ENCODE assay signal across 8 mouse cellular contexts in genomic region chr1:43065615-43066310, GRCm38 (mm10). TPM values are rescaled to one million over a fixed set of nuclear protein-coding genes. Genes with fewer than 3 reads are reported as not detected.
DNase-seq lines count a peak whose midpoint lies in the region; ATAC-seq and TF ChIP-seq lines count a peak whose summit lies in the region.

No protein-coding gene starts in this region.

- no peak for ATAC-seq in CD4-positive, CD25-positive, alpha-beta regulatory T cell, adult 4 months
- ATAC-seq in forebrain, embryonic 14.5 days = peak; percentile 97
- peak; percentile 94 for ATAC-seq in hindbrain, embryonic 14.5 days (ENCODE audit: low FRiP score)
- peak; percentile 79 for ATAC-seq in lung, postnatal 0 days

- peak; percentile 95 for TF ChIP-seq CTCF in lung, postnatal 0 days (IDR thresholded peaks at IDR 0.05)

- DNase-seq in CD4-positive, CD25-positive, alpha-beta regulatory T cell, adult 2 months (ENCODE audit: low read depth, low spot score) = peak; percentile 55
- DNase-seq in cerebellum, adult 11-12 months = peak; percentile 30
- DNase-seq in forebrain, embryonic 14.5 days (ENCODE audit: low spot score) = peak; percentile 92
- peak; percentile 85 for DNase-seq in hindbrain, embryonic 14.5 days (ENCODE audit: low spot score)
- peak; percentile 69 to 82 for DNase-seq in layer of hippocampus, postnatal 14 days (ENCODE audit: low spot score in 2 of 2)
- peak; percentile 82 for DNase-seq in lung, postnatal 0 days (ENCODE audit: low spot score)
- DNase-seq in retina, postnatal 7 days (ENCODE audit: low read depth, low spot score) = peak; percentile 59

- no peaks in the 10 kb centered on the region for H3K27me3 ChIP-seq in forebrain, embryonic 14.5 days (replicated peaks; ENCODE audit: control insufficient read depth, insufficient read depth, low read length)
- H3K27me3 ChIP-seq in hindbrain, embryonic 14.5 days (ENCODE audit: control insufficient read depth, insufficient read depth, low read length) = no peaks in the 10 kb centered on the region
- H3K27me3 ChIP-seq in lung, postnatal 0 days (replicated peaks; ENCODE audit: insufficient read depth, low read length) = no peaks in the 10 kb centered on the region

- no peaks in the 10 kb centered on the region for H3K4me1 ChIP-seq in forebrain, embryonic 14.5 days (ENCODE audit: control insufficient read depth, insufficient read depth, low read length)
- H3K4me1 ChIP-seq in hindbrain, embryonic 14.5 days (replicated peaks; ENCODE audit: control insufficient read depth, insufficient read depth, low read length) = no peaks in the 10 kb centered on the region
- H3K4me1 ChIP-seq in lung, postnatal 0 days (ENCODE audit: insufficient read depth, low read depth, low read length) = no peaks in the 10 kb centered on the region

- no peak overlapping the region for H3K4me3 ChIP-seq in forebrain, embryonic 14.5 days (ENCODE audit: low read depth, low read length)
- H3K4me3 ChIP-seq in hindbrain, embryonic 14.5 days (replicated peaks; ENCODE audit: low read length) = no peak overlapping the region
- H3K4me3 ChIP-seq in lung, postnatal 0 days (ENCODE audit: low read depth, low read length) = no peak overlapping the region

- peaks cover 51% of the 10 kb centered on the region for H3K36me3 ChIP-seq in forebrain, embryonic 14.5 days (ENCODE audit: control insufficient read depth, insufficient read depth, low read length)
- peaks cover 49% of the 10 kb centered on the region for H3K36me3 ChIP-seq in hindbrain, embryonic 14.5 days (replicated peaks; ENCODE audit: control insufficient read depth, insufficient read depth)
- H3K36me3 ChIP-seq in lung, postnatal 0 days (ENCODE audit: insufficient read depth, low read length) = peaks cover 4% of the 10 kb centered on the region; the same call in 1 of the 2 replicates

- no peaks in the 10 kb centered on the region for H3K9me3 ChIP-seq in forebrain, embryonic 14.5 days (replicated peaks; ENCODE audit: control insufficient read depth, low read length)
- no peaks in the 10 kb centered on the region for H3K9me3 ChIP-seq in hindbrain, embryonic 14.5 days (ENCODE audit: control insufficient read depth, low read length)
- no peaks in the 10 kb centered on the region for H3K9me3 ChIP-seq in lung, postnatal 0 days (ENCODE audit: low read length)

- 44% methylated on average over 9 of the region's 9 CpGs for WGBS in forebrain, embryonic 14.5 days
- 47% methylated on average over 9 of the region's 9 CpGs for WGBS in hindbrain, embryonic 14.5 days
- WGBS in lung, postnatal 0 days = 58% methylated on average over 9 of the region's 9 CpGs

- no peak overlapping the region; the same call in 1 of the 2 replicates for H3K9ac ChIP-seq in forebrain, embryonic 14.5 days (ENCODE audit: low read length)
- H3K9ac ChIP-seq in hindbrain, embryonic 14.5 days = no peak overlapping the region
- no peak overlapping the region for H3K9ac ChIP-seq in lung, postnatal 0 days (replicated peaks; ENCODE audit: low read depth)

- H3K27ac ChIP-seq in forebrain, embryonic 14.5 days (ENCODE audit: low read depth, low read length) = no peak overlapping the region
- H3K27ac ChIP-seq in hindbrain, embryonic 14.5 days = no peak overlapping the region
- no peak overlapping the region for H3K27ac ChIP-seq in lung, postnatal 0 days (ENCODE audit: low read length)

- H3K4me2 ChIP-seq in forebrain, embryonic 14.5 days (ENCODE audit: low read length) = no peak overlapping the region
- no peak overlapping the region for H3K4me2 ChIP-seq in hindbrain, embryonic 14.5 days (replicated peaks)
- no peak overlapping the region for H3K4me2 ChIP-seq in lung, postnatal 0 days (replicated peaks; ENCODE audit: low read depth, low read length)

- no peak for TF ChIP-seq EP300 in lung, postnatal 0 days (IDR thresholded peaks at IDR 0.05)

RNA-seq across cellular contexts. Expression of gene Tgfbrap1, which starts 32.7 kb away (rescaled TPM):
- polyA plus RNA-seq in CD4-positive, CD25-positive, alpha-beta regulatory T cell, adult 4 months (2017; shearing (Covaris generic)) = 1 to 10 TPM; 6.3 to 8.1 TPM
- polyA plus RNA-seq in forebrain, embryonic 14.5 days (2014; fragmentation: Nextera tagmentation; extraction: Ambion mirVana) = 12.9 and 16.3 TPM in 2 replicates
- polyA plus RNA-seq in hindbrain, embryonic 14.5 days (2014; fragmentation: Nextera tagmentation; extraction: Ambion mirVana) = 19.5 and 20.9 TPM in 2 replicates
- total RNA-seq in layer of hippocampus, postnatal 14 days (2021) = 10 to 100 TPM; 40.6 to 42.3 TPM
- 7.7 and 8.4 TPM in 2 replicates for polyA plus RNA-seq in lung, postnatal 0 days (2015; fragmentation: Nextera tagmentation; extraction: Ambion mirVana)

RNA-seq across cellular contexts. Expression of gene AI597479, which starts 32.7 kb away (rescaled TPM):
- 10 to 100 TPM; 13.6 to 16.8 TPM for polyA plus RNA-seq in CD4-positive, CD25-positive, alpha-beta regulatory T cell, adult 4 months (2017; shearing (Covaris generic))
- polyA plus RNA-seq in forebrain, embryonic 14.5 days (2014; fragmentation: Nextera tagmentation; extraction: Ambion mirVana) = 50.4 and 54.4 TPM in 2 replicates
- 48.3 and 50.3 TPM in 2 replicates for polyA plus RNA-seq in hindbrain, embryonic 14.5 days (2014; fragmentation: Nextera tagmentation; extraction: Ambion mirVana)
- total RNA-seq in layer of hippocampus, postnatal 14 days (2021) = 10 to 100 TPM; 21.3 to 21.7 TPM
- 16.3 and 17.6 TPM in 2 replicates for polyA plus RNA-seq in lung, postnatal 0 days (2015; fragmentation: Nextera tagmentation; extraction: Ambion mirVana)

Comparison
In these comparisons a context has a peak if more than half of its experiments do, and no peak if none do; other contexts are left out.
1. DNase-seq: peak in every context shown above with its lines; median percentile 92 in forebrain, embryonic 14.5 days; 85 in hindbrain, embryonic 14.5 days; 82 in lung, postnatal 0 days; 76 in layer of hippocampus, postnatal 14 days; 59 in retina, postnatal 7 days; 55 in CD4-positive, CD25-positive, alpha-beta regulatory T cell, adult 2 months; 30 in cerebellum, adult 11-12 months.